Mouse (Mus musculus) A20 (cell line): ENCODE results near the gene Lrrc61.

Experiments
- DNase-seq: peaks from one replicate; pipeline ENCODE4 v3.0.0-alpha.2; 2011; ENCODE audit warnings: low read depth, low spot score

Lrrc61 gene

DNA sequence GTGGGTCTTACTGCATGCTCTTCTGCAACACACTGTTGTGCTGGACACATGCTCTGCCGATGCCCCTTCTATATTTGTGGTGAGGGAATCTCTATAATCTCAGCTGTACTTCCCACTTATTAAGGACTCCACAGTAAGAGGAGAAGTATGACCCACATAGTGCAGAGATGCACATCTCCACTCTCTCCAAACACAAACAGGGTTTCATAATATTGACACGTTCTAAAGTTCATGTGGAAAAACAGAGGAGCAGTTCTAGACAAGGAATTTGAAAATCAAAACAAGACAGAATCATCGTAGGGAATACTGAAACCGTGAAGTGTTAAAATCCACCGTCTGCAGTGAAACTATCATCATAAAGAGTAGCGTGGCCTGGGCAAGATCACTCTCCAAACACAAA, 37.3 kb downstream of the Lrrc61 start:
- DNase-seq: no peak

- DNase-seq: peak; percentile 86
These were observed 38.8 kb downstream of the Lrrc61 start, which contains the start of the genes Repin1 and Gm44965 for GRCm38 (mm10) chr6:48593158-48594042. Repin1 (plus strand) TSS chr6:48593883. Gm44965 (plus strand) TSS chr6:48593941.

- no peak for DNase-seq
These were observed 39.6 kb downstream of the Lrrc61 start for GRCm38 (mm10) chr6:48594043-48594738.

DNA sequence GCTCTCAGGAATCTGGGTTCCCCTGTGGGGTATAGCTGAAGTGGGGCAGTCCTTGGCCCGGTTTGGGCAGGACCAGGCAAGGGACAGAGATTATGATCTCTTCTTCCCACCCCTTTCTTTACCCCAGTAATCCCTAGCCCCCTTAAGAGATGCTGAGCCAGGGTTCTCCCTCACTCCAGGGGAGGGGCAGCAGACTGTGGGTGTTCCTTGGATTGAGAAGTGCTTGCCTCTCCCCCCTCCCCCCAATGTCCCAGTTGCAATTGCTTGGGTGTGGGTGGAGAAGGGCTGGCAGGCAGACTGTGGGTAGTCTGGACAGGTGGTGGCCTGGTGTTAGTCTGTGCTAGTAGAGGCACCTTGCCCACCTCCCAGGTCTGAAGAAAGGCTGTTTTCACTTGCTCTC, 40.7 kb downstream of the Lrrc61 start:
- DNase-seq: no peak

DNA sequence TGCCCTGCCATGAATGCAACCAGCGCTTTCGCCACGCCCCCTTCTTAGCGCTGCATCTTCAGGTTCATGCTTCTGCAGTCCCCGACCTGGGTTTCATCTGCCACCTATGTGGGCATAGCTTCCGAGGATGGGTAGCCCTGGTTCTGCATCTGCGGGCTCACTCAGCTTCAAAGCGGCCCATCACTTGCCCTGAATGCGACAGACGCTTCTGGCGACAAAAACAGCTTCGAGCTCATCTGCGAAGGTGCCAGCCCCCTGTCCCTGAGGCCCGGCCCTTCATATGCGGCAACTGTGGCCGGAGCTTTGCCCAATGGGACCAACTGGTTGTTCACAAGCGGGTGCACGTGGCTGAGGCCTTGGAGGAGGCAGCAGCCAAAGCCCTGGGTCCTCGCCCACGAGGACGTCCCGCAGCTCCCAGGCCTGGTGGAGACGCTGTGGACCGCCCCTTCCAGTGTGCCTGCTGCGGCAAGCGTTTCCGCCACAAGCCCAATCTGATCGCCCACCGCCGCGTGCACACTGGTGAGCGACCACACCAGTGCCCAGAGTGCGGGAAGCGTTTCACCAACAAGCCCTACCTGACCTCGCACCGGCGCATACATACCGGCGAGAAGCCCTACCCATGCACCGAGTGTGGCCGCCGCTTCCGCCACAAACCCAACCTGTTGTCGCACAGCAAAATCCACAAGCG, 42.1 kb downstream of the Lrrc61 start:
- DNase-seq: no peak

DNA sequence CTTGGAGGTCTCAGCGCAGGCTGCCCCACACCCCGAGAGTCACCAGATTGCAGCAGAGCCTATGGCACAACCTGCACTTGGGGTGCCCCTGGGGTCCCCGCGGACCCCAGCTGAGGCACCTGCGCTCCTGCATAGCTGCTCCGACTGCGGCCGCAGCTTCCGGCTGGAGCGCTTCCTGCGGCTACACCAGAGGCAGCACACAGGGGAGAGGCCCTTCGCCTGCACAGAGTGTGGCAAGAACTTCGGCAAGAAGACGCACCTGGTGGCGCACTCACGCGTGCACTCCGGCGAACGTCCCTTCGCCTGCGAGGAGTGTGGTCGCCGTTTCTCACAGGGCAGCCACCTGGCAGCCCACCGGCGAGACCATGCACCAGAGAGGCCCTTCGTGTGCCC, 42.6 kb downstream of the Lrrc61 start:
- no peak for DNase-seq

- no peak for DNase-seq
These were observed 46.0 kb downstream of the Lrrc61 start for GRCm38 (mm10) chr6:48600594-48600993.

GRCm38 (mm10) chr6:48601271-48602079, 46.9 kb downstream of the Lrrc61 start, which contains the start of gene Zfp775:
Zfp775 (plus strand) TSS chr6:48602063.
- peak; percentile 97 for DNase-seq

DNA sequence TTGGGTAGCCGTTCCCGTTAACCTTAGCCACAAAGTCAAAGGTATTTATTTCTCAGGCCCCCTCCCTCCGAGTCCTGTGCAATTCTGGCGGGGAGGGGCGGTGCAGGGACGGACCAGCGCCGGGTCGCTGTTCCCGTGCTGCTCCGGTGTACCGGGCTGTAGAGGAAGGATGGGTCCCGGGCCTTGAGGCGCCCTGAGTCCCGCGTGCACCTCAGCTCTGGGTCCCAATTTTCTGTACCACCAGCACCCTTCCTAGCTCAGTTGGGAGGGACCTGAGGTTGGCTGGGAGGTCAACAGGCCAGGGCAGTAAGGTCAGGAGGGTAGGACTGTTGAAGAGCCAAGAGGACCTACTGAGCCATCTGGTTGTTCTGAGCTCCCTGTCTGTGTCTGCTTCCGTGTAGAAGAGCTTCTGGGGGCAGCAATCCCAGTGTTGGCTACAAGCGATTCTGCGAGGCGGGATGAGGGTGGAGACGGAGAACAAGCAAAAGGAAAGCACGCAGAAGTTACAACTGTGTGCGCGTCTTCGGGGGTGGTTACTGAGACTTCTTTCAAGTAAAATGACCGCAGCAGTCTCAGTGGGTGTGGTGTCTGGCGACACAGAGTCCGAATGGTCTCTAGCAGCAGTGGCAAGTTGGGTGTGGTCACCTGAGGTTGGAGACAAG, 47.6 kb downstream of the Lrrc61 start:
- DNase-seq: no peak

GRCm38 (mm10) chr6:48608124-48608523, 53.5 kb downstream of the Lrrc61 start:
- DNase-seq: no peak

DNA sequence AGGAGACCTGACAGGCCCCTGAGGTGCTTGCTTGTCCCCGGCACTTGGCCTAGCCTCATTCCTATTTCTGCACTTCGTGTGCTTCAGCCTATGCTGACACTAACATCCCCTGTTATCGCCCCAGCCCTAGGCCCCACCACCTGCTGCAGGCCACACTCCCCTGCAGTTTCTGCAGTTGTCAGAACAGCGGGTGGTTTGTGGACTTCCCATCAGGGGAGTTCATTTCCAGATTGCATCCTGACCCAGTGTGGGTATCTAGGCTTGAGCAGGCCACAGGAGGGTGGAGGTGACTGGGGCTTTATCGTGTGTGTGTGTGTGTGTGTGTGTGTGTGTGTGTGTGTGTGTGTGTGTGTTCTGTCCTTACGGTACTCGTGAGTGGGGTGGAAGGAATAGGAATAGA, 54.9 kb downstream of the Lrrc61 start:
- DNase-seq: no peak

DNA sequence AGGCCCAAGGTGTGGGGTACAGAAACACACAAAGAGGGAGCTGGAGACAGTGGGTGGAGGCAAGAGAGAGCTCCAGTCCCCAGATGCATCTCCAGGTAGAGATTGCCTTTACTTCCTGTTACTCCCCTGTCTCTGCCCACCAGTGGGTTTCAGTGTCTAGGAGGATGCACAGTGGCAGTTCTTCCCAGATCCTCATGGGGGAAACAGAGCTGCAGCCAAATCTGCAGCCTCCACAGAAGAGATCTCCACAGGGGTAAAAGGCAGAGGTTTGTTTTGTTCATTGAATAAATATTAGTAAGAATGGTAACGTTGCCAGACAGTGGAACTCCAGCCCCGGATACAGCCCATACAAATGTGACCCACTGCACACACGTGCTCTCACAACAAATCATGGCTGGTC, 56.1 kb downstream of the Lrrc61 start:
- DNase-seq: no peak

DNA sequence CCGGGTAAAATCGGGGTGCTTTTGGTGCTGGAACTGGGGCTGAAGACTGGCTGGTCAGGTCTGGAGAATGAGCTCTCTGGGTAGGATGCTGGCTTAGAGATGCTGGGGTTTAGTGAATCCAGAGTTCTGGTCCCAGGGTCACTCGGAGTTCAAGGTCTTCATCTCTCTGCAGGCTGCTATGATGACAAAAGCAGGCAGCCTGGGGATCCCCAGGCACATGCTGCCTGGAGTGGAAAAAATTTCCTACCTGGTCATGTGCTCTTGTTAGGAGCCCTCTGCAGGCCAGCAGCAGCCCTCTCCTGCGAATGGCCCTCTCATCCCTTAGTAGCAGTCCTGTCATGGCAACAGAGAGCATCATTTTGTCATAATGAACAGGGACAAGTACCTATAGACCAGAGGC, 58.9 kb downstream of the Lrrc61 start:
- DNase-seq: no peak

DNA sequence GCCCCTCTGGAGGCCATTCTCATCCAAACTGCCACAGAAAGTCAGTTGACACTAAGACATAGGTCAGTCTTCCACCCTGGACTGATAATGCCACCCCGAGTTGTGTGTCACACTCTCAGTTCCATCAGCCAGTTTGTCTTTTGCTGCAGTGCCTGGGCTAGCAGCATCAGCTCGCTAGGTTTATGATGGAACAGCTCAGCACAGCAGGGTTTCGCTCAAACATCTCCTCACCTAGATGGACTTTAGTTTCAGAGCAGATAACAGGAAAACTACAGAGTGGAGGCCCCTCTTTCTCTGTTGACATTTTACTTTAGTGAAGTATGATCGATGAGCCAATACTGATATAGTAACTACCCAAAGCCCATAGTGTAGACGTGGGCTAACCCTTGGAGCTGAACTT, 60.2 kb downstream of the Lrrc61 start:
- no peak for DNase-seq

GRCm38 (mm10) chr6:48620031-48620430, 65.4 kb downstream of the Lrrc61 start:
- no peak for DNase-seq
